Mouse (Mus musculus): Measurements from ENCODE around the gene Ranbp6. TPM values are rescaled to one million over a fixed set of nuclear protein-coding genes. Genes with fewer than 3 reads are reported as not detected.

The Ranbp6 gene
- polyA plus RNA-seq, 1 experiment from 2014 or later = 7.6 TPM

DNA sequence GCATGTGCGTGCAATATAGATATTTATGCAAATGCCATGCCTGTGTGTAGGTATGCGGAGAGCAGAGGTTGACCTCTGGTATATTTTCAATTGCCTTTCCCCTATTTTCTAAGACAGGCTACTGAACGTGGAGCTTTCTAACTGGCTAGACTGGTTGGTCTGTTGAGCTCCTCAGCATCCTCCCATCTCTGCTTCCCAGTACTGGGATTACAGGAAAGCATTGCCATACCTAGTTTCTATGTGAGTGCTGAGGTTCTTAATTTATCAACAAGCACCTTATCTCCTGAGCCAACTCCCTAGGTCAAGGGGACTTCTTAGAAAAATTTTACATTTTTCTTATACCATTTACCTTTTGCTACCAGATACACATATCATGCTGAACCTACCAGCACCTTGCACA, 15.4 kb downstream of the Ranbp6 start:
- H3K4me1 ChIP-seq (ENCODE audit: insufficient read depth, low read depth, low read length) = no peaks in the 10 kb centered on the region
- no peak for DNase-seq (ENCODE audit: low spot score)
- no peak overlapping the region for H3K27ac ChIP-seq (ENCODE audit: low read length)
- no peak overlapping the region for H3K4me3 ChIP-seq (ENCODE audit: low read depth, low read length)
- ATAC-seq = no peak
- no peaks in the 10 kb centered on the region for H3K36me3 ChIP-seq (ENCODE audit: insufficient read depth, low read length)
- no peaks in the 10 kb centered on the region for H3K27me3 ChIP-seq (replicated peaks; ENCODE audit: insufficient read depth, low read length)
- TF ChIP-seq CTCF (IDR thresholded peaks at IDR 0.05) = no peak
- no peak for TF ChIP-seq EP300 (IDR thresholded peaks at IDR 0.05)
- no peaks in the 10 kb centered on the region for H3K9me3 ChIP-seq (ENCODE audit: low read length)
- H3K9ac ChIP-seq (replicated peaks; ENCODE audit: low read depth) = no peak overlapping the region
- 83% methylated on average over 3 of the region's 3 CpGs for WGBS
- no peak overlapping the region for H3K4me2 ChIP-seq (replicated peaks; ENCODE audit: low read depth, low read length)

DNA sequence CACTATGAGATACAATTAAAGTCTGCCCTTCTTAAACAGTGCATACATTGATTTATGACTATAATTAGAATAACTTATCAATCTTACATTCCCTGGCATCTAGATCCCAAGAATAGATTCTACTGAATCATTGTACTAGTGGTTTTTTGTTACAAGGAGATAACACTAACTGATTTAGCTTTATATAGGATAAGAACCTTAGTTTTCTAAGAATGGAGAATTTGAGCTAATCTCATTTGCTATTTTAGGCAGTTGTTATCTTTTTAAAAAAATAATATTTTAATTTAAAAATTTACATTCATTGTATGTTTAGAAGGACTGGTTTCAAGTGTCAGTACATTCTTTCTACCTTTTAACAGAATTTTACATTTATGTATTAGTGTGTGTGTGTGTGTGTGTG, 24.8 kb downstream of the Ranbp6 start:
- DNase-seq (ENCODE audit: low spot score) = no peak
- no peaks in the 10 kb centered on the region for H3K27me3 ChIP-seq (replicated peaks; ENCODE audit: insufficient read depth, low read length)

DNA sequence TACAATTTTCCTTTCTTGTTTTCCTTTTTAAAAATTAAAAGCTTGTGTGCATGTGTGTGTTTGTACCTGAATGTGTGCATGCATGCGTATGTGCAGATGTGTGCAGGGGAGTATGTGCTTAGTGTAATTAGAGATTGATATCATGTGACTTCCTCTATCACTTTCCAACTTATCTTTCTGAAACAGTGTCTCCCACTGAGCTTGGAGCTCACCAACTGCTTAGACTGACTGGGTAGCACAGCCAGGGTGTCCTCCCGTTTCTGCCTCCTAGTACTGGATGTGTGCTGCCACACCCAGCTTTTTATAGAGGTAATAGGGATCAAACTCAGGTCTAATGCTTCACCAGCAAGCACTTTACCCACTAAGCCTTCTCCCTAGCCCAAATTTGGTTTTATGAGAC, 29.9 kb downstream of the Ranbp6 start:
- Histone ChIP-seq H3K36me3 (ENCODE audit: insufficient read depth, low read length) (no peaks in the 10 kb centered on the region), H3K9me3 (ENCODE audit: low read length) (no peaks in the 10 kb centered on the region), H3K27ac (ENCODE audit: low read length) (no peak overlapping the region), H3K4me1 (ENCODE audit: insufficient read depth, low read depth, low read length) (no peaks in the 10 kb centered on the region), H3K4me3 (ENCODE audit: low read depth, low read length) (no peak overlapping the region), H3K27me3 (replicated peaks; ENCODE audit: insufficient read depth, low read length) (no peaks in the 10 kb centered on the region), H3K4me2 (replicated peaks; ENCODE audit: low read depth, low read length) (no peak overlapping the region), H3K9ac (replicated peaks; ENCODE audit: low read depth) (no peak overlapping the region)
- ATAC-seq (no peak), DNase-seq (ENCODE audit: low spot score) (no peak)
- TF ChIP-seq EP300 (IDR thresholded peaks at IDR 0.05) = no peak
- no peak for TF ChIP-seq CTCF (IDR thresholded peaks at IDR 0.05)
- 89% methylated on average over 2 of the region's 2 CpGs for whole genome bisulfite sequencing

More for the DNA sequence above, 24.8 kb downstream of the Ranbp6 start:
- no peak overlapping the region for H3K9ac ChIP-seq (replicated peaks; ENCODE audit: low read depth)
- ATAC-seq = no peak
- no peak overlapping the region for H3K4me2 ChIP-seq (replicated peaks; ENCODE audit: low read depth, low read length)
- H3K9me3 ChIP-seq (ENCODE audit: low read length) = no peaks in the 10 kb centered on the region
- no peak overlapping the region for H3K4me3 ChIP-seq (ENCODE audit: low read depth, low read length)
- no peaks in the 10 kb centered on the region for H3K36me3 ChIP-seq (ENCODE audit: insufficient read depth, low read length)
- TF ChIP-seq EP300 (IDR thresholded peaks at IDR 0.05) (no peak), CTCF (IDR thresholded peaks at IDR 0.05) (no peak)
- H3K27ac ChIP-seq (ENCODE audit: low read length) = no peak overlapping the region
- no peaks in the 10 kb centered on the region for H3K4me1 ChIP-seq (ENCODE audit: insufficient read depth, low read depth, low read length)

Other genes with a start within 250 kb of the Ranbp6 start
- 3.2 TPM in 2 replicates for gene Ermp1, start 164.6 kb downstream of the Ranbp6 start, polyA plus RNA-seq (2015; fragmentation: Nextera tagmentation; extraction: Ambion mirVana)
- gene Mlana, start 115.2 kb downstream of the Ranbp6 start, polyA plus RNA-seq (2015; fragmentation: Nextera tagmentation; extraction: Ambion mirVana) = 0.15 and 0.61 TPM in 2 replicates
- 3.2 and 3.7 TPM in 2 replicates for gene 9930021J03Rik, start 7.0 kb downstream of the Ranbp6 start, polyA plus RNA-seq (2015; fragmentation: Nextera tagmentation; extraction: Ambion mirVana)
- 56.1 and 148 TPM in 2 replicates for gene Il33, start 112.1 kb upstream of the Ranbp6 start, polyA plus RNA-seq (2015; fragmentation: Nextera tagmentation; extraction: Ambion mirVana)
- not detected in 2 replicates for gene Trpd52l3, start 190.8 kb upstream of the Ranbp6 start, polyA plus RNA-seq (2015; fragmentation: Nextera tagmentation; extraction: Ambion mirVana)
- gene Uhrf2, start 217.5 kb upstream of the Ranbp6 start, polyA plus RNA-seq (2015; fragmentation: Nextera tagmentation; extraction: Ambion mirVana) = 28.0 and 36.7 TPM in 2 replicates

Data from lung, postnatal 0 days (tissue).